Mouse (Mus musculus) forebrain, embryonic 15.5 days (tissue): Measurements from ENCODE around the gene Srrt. TPM values are rescaled to one million over a fixed set of nuclear protein-coding genes. Genes with fewer than 3 reads are reported as not detected.
"Not testable (repeated sequence)": the region's sequence is repeated elsewhere in the genome, so short reads cannot be mapped to it uniquely, and the experiment has no call there.

Experiments
- ATAC-seq: fragments of 200-750 bp; cut with Nextera tagmentation; replicated peaks from 2 replicates; pipeline ENCODE4 v1.8.0; 2017; ENCODE audit warnings: mild to moderate bottlenecking, moderate TSS enrichment, moderate library complexity
- H3K27ac ChIP-seq: fragments of 300-500 bp; sonication (generic); replicated peaks from 2 replicates; pipeline ENCODE4 v1.5.1; 2015; ENCODE audit warnings: mild to moderate bottlenecking, inconsistent platforms
- H3K27me3 ChIP-seq: fragments of 300-500 bp; sonication (generic); 2 replicates; pipeline ENCODE4 v1.6.1; 2015; ENCODE audit warnings: inconsistent platforms
- H3K36me3 ChIP-seq: fragments of 300-500 bp; sonication (generic); 2 replicates; pipeline ENCODE4 v1.6.1; 2015; ENCODE audit warnings: mild to moderate bottlenecking, inconsistent platforms
- H3K4me1 ChIP-seq: fragments of 300-500 bp; sonication (generic); 2 replicates; pipeline ENCODE4 v1.6.1; 2015; ENCODE audit warnings: inconsistent platforms
- H3K4me2 ChIP-seq: fragments of 300-500 bp; sonication (generic); replicated peaks from 2 replicates; pipeline ENCODE4 v1.6.1; 2015; ENCODE audit warnings: mild to moderate bottlenecking, inconsistent platforms
- H3K4me3 ChIP-seq: fragments of 300-500 bp; sonication (generic); 2 replicates; pipeline ENCODE4 v1.5.1; 2015; ENCODE audit warnings: mild to moderate bottlenecking, inconsistent platforms
- H3K9ac ChIP-seq: fragments of 300-500 bp; sonication (generic); replicated peaks from 2 replicates; pipeline ENCODE4 v1.6.1; 2015; ENCODE audit warnings: mild to moderate bottlenecking, inconsistent platforms
- H3K9me3 ChIP-seq: fragments of 300-500 bp; sonication (generic); 2 replicates; pipeline ENCODE4 v1.6.1; 2016; ENCODE audit warnings: inconsistent platforms
- WGBS: fragments of 180-500 bp; shearing (Covaris S2); methylation state at CpG from one replicate; pipeline ENCODE4 v1.1.7; 2015; ENCODE audit warnings: mixed read lengths; 5-methylcytosine and 5-hydroxymethylcytosine counted together
- microRNA-seq: library from miRNA; unstranded; fragments of <30 nt; microRNA quantifications from one replicate; pipeline ENCODE4, GENCODE M21; 2016
- polyA plus RNA-seq: library from polyadenylated mRNA; unstranded; fragments of >200 nt; fragmentation: Nextera tagmentation; extraction: Ambion mirVana; gene quantifications from 2 replicates; pipeline ENCODE4 v1.2.1, GENCODE M21; 2015

Srrt gene
- polyA plus RNA-seq, 1 experiment from 2014 or later = 118 TPM

- no peak overlapping the region for H3K4me3 ChIP-seq
- H3K4me2 ChIP-seq = no peak overlapping the region
- H3K9ac ChIP-seq = no peak overlapping the region
- H3K27me3 ChIP-seq = peaks cover 20% of the 10 kb centered on the region
- no peaks in the 10 kb centered on the region for H3K36me3 ChIP-seq
- no peak for ATAC-seq
- H3K9me3 ChIP-seq = no peaks in the 10 kb centered on the region
- peaks cover 21% of the 10 kb centered on the region for H3K4me1 ChIP-seq
- no peak overlapping the region for H3K27ac ChIP-seq
- 69% methylated on average over 5 of the region's 5 CpGs for WGBS
Observed at GRCm38 (mm10) chr5:137285045-137285444, 22.4 kb downstream of the Srrt start.

GRCm38 (mm10) chr5:137284411-137284810 is 23.1 kb downstream of the Srrt start:
- not testable (repeated sequence) for H3K4me3 ChIP-seq, H3K9ac ChIP-seq, H3K36me3 ChIP-seq, ATAC-seq, H3K27ac ChIP-seq, H3K9me3 ChIP-seq, H3K4me2 ChIP-seq
- 79% methylated on average over 5 of the region's 6 CpGs for WGBS
- Histone ChIP-seq H3K27me3 (peaks cover 14% of the 10 kb centered on the region), H3K4me1 (peaks cover 21% of the 10 kb centered on the region)

- H3K9ac ChIP-seq = no peak overlapping the region
- H3K36me3 ChIP-seq = no peaks in the 10 kb centered on the region
- WGBS = 52% methylated on average over 18 of the region's 18 CpGs
- H3K9me3 ChIP-seq = no peaks in the 10 kb centered on the region
- no peak overlapping the region for H3K4me3 ChIP-seq
- no peak overlapping the region for H3K27ac ChIP-seq
- 0 out of 2 replicates have a peak, but pooled peaks cover 3% of the 10 kb centered on the region for H3K27me3 ChIP-seq
- ATAC-seq = no peak
- H3K4me2 ChIP-seq = no peak overlapping the region
- H3K4me1 ChIP-seq = no peaks in the 10 kb centered on the region
Observed at GRCm38 (mm10) chr5:137277360-137278342, 29.8 kb downstream of the Srrt start.

- no peak for ATAC-seq
- Histone ChIP-seq H3K4me3 (no peak overlapping the region), H3K4me1 (no peaks in the 10 kb centered on the region), H3K9ac (no peak overlapping the region), H3K4me2 (no peak overlapping the region), H3K27me3 (no peaks in the 10 kb centered on the region), H3K9me3 (no peaks in the 10 kb centered on the region), H3K36me3 (no peaks in the 10 kb centered on the region), H3K27ac (no peak overlapping the region)
- 34% methylated on average over 13 of the region's 18 CpGs for WGBS
Observed at GRCm38 (mm10) chr5:137268131-137268910, 39.2 kb downstream of the Srrt start.

GRCm38 (mm10) chr5:137264787-137265186 is 42.7 kb downstream of the Srrt start:
- Histone ChIP-seq H3K27ac (no peak overlapping the region), H3K4me1 (no peaks in the 10 kb centered on the region), H3K4me3 (no peak overlapping the region), H3K9ac (no peak overlapping the region), H3K36me3 (no peaks in the 10 kb centered on the region), H3K4me2 (no peak overlapping the region), H3K27me3 (no peaks in the 10 kb centered on the region), H3K9me3 (no peaks in the 10 kb centered on the region)
- no peak for ATAC-seq
- 91% methylated on average over 11 of the region's 11 CpGs for WGBS

GRCm38 (mm10) chr5:137263897-137264720 is 43.4 kb downstream of the Srrt start:
- Histone ChIP-seq H3K4me2 (no peak overlapping the region), H3K4me3 (no peak overlapping the region), H3K27me3 (no peaks in the 10 kb centered on the region), H3K9me3 (no peaks in the 10 kb centered on the region), H3K36me3 (no peaks in the 10 kb centered on the region), H3K4me1 (no peaks in the 10 kb centered on the region), H3K27ac (no peak overlapping the region), H3K9ac (no peak overlapping the region)
- ATAC-seq = no peak
- 90% methylated on average over 14 of the region's 14 CpGs for WGBS

Small RNA genes lying within 50 kb of the gene (microRNA-seq; reads per million reads assigned to microRNA genes)
- 1.5 reads per million for gene Mir7036
- gene Mir8116 = not detected

Other genes starting within 250 kb of the Srrt start
- 0.14 and 0.28 TPM in 2 replicates for gene Serpine1, start 235.4 kb downstream of the Srrt start, polyA plus RNA-seq
- gene Trim56, start 191.5 kb downstream of the Srrt start, polyA plus RNA-seq = 3.4 and 3.7 TPM in 2 replicates
- not detected in 2 replicates for gene Muc3, start 158.4 kb downstream of the Srrt start, polyA plus RNA-seq
- 0.09 TPM in 1 of 2 replicates, not detected in the other for gene Muc3a, start 95.3 kb downstream of the Srrt start, polyA plus RNA-seq
- gene Ache, start 20.2 kb downstream of the Srrt start, polyA plus RNA-seq = 7.7 and 11.2 TPM in 2 replicates
- gene Ufsp1, start 13.0 kb downstream of the Srrt start, polyA plus RNA-seq = 8.4 and 9.4 TPM in 2 replicates
- gene Trip6, start 6.7 kb upstream of the Srrt start, polyA plus RNA-seq = 19.1 and 21.1 TPM in 2 replicates
- gene Slc12a9, start 25.9 kb upstream of the Srrt start, polyA plus RNA-seq = 20.1 and 23.1 TPM in 2 replicates
- 6.6 and 7.1 TPM in 2 replicates for gene Ephb4, start 42.4 kb upstream of the Srrt start, polyA plus RNA-seq
- 0.04 and 0.14 TPM in 2 replicates for gene Zan, start 169.4 kb upstream of the Srrt start, polyA plus RNA-seq
- gene Pop7, start 194.8 kb upstream of the Srrt start, polyA plus RNA-seq = 75.9 and 79.3 TPM in 2 replicates
- gene Gigyf1, start 210.9 kb upstream of the Srrt start, polyA plus RNA-seq = 19.2 and 20.0 TPM in 2 replicates
- gene Epo, start 225.6 kb upstream of the Srrt start, polyA plus RNA-seq = not detected in 2 replicates
- 535 and 578 TPM in 2 replicates for gene Gnb2, start 225.8 kb upstream of the Srrt start, polyA plus RNA-seq
- 250 and 259 TPM in 2 replicates for gene Actl6b, start 245.8 kb upstream of the Srrt start, polyA plus RNA-seq